Mouse (Mus musculus): ENCODE measurements at regions not wholly inside any gene's neighbourhood (a gene's known extent, or its start where the extent isn't known, plus 50 kb on each side); places are given as distances from the start of the nearest gene placed in this dataset.
"Not testable (repeated sequence)": the region's sequence is repeated elsewhere in the genome, so short reads cannot be mapped to it uniquely, and the experiment has no call there.

DNA sequence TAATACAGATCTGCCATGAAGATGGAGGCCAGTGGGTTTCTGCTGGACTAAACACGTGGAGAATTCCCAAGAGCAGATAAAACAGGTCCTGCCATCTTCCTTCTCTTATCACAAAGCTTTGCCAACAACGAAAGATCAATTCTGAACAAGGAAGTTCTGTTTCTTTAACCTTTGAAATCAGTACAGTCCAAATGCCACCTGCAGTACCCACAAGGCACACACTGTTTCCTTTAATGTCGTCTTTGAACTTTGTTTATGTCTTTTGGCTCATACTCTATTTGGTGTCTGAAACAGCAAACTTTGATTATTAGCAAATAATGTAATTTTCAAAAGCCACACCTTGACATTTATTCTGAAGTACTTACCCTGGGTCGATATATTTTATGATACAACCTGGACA lies 536.5 kb downstream of the Bckdhb start:
- no peak for DNase-seq (ENCODE audit: low spot score in 2 of 2)

DNA sequence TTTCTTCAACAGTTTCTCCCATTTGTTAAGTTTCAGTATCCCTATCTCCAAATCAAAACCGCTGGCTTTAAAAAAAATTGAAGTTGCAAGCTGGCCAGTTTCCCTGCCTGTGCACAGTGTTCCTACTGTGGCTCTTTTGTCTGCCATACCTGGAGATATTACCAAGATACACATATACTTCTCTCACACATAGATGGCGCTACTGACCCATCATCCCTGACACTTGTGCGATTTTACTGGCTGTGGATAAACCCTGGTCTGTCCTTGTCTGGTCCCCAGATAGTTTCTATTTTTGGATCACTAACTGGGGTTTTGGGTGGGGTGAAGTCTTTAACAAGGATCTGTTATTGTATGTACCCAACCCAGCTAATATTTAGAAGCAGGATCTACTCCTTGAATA lies 541.8 kb downstream of the Bckdhb start:
- peak; percentile 1 to 6 for DNase-seq (ENCODE audit: low spot score in 2 of 2)

DNA sequence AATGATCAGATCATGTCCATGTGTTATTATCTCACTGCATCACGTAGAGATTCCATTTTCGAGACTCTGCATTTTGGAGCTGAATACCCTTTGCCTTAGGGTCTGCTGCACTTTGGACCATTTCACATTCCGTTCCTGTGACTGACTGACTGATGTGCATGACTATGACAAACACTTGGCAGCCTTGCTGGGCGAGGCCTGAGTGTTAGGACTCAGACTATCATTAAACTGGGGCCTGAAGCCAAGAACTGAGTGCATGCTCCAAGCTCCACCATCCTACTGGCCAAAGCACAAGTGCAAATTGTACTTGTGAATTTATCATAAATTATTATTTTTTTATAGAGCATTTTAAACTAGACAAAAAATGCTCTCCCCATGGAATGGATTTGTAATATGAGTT lies 547.8 kb downstream of the Bckdhb start:
- DNase-seq (ENCODE audit: low spot score in 2 of 2) = no peak

DNA sequence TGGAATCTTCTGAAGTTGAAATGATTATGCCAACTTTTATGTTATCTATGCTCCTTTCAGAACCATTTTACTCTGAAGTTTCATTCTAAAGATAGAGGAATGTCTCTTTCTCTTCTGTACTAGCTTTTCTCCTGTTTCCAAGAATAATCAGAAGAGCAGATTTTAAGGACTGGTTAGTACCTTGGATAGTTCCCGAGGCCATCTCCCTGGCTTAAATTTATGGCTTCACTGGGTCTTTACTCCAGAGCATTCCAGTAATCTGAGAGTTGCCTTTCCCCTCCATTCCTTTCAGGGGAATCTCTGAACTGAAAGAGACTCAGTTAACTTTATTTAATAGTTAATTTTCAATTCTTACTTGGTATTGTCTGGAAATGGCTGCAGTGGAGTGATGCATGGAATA lies 551.0 kb downstream of the Bckdhb start:
- DNase-seq (ENCODE audit: low spot score in 2 of 2) = no peak

DNA sequence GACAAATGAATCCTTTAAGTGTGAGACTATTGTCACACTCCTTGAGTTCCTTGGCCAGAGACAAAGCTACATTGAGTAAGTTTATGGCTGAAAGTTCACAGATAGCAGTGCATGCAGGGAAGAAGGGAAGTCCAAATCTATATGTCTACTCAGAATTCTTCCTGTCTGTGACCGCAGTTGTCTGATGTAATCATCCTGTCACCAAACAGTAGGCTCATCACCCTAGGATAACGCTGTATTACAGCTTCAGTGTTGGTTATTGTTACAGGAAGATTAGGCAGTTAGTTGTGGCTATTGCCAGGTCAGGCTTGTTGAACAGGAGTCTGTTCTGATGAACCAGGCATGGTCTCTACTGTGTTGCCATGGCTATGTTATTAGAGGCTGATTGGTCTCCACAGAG lies 574.6 kb downstream of the Bckdhb start:
- no peak for DNase-seq (ENCODE audit: low spot score in 2 of 2)

DNA sequence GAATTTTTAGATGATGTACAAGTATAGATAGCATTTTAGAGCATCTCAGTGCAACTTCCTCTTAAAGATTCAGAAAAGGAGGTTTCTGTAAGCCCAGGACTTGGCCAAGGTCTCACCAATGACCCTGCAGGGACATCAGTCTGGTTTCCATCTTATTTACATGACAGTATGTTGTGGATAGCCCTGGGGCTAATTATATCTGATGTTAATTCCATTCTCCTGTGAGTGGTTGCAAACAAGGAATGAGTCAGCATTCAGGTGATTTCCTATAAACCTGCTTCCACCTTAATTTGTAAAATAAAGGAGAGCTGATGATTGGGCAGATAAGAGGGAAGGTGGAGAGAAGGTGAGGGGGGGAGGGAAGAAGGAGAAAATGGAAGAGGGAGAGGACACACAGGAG lies 578.0 kb downstream of the Bckdhb start:
- DNase-seq (ENCODE audit: low spot score in 2 of 2) = not testable (repeated sequence)

DNA sequence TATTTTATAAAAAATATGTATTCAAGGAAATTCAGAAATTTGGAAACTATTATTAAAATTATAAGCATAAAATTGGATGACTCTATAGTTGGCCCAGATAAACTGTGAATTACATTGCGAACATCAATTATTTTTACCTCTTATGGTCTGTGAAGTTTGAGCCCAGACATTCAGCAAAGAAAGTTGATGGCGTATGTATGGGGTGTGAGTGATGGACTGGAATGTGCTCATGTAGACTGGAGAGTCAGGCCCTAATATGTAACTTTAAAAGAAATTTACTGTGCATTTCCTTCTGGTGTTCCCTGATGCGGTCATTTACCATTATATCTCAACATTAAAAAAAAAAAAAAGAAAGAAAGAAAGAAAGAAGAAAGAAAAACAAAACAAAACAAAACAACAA lies 592.1 kb downstream of the Bckdhb start:
- DNase-seq (ENCODE audit: low spot score in 2 of 2) = no peak

DNA sequence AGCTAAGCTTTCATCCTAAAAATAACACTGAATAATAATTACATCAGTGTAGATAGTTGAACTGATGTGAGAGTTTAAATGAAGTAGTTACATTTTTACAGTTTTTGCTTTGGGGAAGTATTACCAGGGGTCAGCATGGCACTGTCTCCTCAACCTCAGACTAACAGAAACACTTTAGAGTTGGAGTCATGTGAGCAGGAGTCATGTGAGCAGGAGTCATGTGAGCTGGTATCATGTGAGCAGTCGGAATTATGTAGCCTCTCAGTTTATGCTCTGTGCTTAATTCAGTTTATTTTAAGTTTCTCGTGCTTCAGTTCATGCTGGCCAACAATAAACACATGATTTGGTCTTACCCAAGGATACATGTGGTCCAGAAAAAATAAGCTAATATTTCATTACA lies 620.5 kb downstream of the Bckdhb start:
- DNase-seq (ENCODE audit: low spot score in 2 of 2) = no peak

DNA sequence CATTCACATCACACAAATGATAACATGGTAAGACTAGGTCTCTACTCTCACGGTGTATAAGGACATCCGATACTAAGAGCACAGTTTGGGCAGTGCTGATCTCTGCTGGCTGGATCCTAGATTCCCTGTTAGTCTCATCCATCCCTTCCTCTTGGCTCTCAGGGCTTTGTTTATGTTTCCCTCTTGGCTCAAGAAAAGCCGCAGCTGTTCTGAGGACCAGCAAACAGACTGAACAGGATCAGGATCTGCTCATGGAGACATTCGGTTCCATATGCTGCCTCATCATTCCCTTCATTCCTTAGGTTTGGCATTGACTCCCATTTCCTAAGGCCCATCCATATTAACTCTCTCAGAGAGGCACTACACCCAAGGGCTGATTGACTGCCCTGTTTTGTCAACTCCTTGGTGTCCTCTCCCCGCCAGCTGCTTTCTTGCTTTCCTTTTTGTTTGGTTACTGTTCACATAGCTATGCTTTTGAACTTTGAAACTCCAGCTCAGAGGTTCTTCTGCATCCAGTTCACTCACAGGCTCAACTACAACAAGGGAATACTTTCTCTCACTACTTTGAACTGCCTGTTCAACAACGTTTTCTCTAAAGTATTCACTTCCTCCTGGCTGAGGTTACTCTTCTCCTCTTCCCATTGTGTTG lies 623.2 kb downstream of the Bckdhb start:
- DNase-seq (ENCODE audit: low spot score in 2 of 2) = no peak

DNA sequence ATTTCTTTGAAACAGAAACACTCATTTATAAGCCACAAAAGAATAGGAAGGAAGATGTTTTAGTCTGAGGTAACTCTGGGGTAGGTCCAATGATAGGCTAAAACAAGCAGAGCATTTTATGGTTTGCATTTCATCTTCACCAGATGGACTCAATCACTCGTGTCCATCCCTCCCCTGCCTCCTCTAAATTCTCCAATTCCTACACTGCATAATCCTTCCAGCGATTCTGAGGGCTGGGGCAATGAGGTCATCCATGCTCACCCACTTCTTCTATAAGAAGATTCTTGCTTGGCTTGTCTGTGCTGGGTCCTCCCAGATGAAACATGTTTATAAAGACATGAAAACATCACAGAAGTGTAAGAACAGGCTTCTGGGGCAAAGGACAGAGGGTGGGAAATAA lies 630.3 kb downstream of the Bckdhb start:
- no peak for DNase-seq (ENCODE audit: low spot score in 2 of 2)

DNA sequence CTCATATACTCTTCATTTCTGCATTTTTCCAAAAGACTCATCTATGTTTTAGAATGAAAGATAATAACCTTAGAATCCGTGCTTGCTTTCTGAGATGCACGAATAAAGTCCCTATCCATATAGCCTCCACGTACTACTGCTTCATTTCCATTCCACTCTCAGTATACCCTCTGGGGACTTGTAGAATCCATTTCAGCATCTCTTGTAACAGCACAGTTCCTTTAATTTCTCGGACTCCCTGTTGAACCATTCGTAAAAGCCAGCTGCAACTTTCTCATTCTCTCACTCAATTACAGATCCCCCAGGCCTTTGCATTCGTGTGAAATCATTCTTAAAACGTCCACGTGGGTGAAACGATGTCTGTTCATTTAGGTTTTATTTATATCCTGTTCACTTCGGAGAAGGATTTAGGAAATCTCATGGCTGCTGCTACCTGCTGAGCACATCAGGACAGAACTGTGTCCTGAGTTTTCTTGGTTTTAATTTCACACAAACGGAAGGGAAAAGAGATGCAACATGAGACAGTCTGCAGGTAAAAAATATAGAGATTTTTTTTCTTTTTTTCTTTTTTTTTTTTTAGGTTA lies 631.4 kb downstream of the Bckdhb start:
- no peak for DNase-seq (ENCODE audit: low spot score in 2 of 2)

DNA sequence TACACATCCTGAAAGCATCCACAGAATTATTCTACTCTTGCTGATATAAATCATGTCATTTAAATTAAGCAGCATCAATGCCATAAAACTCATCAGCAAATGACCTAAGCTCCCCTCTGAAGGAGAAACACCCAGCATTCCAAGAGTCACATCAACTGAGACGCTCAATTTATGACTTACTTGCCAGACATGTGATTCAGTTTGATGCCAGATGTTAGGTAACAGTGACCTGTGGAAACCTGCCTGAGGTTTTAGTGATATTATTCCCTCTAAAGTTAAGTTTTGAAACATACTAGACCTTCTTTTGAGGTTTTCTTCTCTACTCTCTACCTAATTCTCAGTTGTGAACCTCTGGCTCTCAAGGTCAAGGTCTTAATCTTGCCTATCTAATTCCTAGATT lies 633.4 kb downstream of the Bckdhb start:
- no peak for DNase-seq (ENCODE audit: low spot score in 2 of 2)

DNA sequence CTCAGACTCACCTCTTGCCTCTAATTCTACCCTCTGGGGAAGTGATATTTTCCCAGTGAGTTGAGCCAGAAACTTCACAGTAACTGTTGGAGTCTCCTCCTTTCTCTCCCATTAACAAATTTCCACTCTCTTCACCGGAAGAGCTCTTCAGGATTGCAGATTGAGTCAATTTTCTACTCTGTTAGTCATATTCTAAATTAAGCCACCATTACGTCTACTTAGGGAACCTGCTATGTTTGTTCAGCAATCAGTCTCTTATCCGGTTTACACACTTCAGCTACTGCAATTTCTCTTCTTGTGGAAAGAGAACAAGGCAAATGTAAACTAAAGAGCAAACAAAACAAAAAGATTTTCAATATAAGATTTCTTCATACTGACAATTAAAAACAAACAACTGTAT lies 644.6 kb downstream of the Bckdhb start:
- no peak for DNase-seq (ENCODE audit: low spot score in 2 of 2)

DNA sequence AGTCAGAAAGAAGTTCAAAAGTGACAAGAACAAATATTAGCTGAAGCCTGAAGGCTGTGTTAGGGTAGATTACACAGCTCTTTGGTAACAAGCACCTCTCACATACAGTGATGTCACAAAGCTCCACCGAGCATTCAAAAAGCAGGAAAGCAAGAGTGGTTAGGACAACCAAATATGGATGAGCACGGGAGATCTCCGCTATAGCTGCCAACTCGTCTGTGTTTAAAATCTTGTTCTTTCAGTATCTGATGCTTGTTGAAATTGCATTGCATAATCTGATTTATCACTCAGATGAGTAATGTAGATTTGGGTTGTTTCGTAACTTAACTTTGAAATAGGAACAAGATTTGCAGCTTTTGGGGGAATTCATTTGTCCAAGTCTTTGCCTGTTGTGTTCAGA lies 652.8 kb downstream of the Bckdhb start:
- DNase-seq (ENCODE audit: low spot score in 2 of 2) = no peak

DNA sequence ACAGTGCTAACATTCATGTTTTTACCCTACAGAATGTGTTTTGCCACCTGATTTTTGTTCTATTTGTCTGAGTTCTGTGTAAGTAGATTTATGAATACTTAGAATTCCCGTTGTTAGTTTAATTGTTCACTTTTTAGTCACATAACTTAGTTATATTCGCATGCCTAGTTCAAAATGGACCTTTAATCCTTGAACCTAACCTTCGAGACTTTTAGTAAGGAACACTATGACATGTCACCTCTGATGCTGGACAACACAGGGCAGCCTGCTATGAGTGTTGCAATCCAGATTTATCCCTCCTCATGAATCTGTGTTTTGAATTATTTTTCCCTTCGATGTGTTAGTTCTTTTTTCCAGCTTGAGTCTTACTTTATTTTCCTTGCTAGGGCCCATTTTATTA lies 662.8 kb downstream of the Bckdhb start:
- DNase-seq (ENCODE audit: low spot score in 2 of 2) = no peak

DNA sequence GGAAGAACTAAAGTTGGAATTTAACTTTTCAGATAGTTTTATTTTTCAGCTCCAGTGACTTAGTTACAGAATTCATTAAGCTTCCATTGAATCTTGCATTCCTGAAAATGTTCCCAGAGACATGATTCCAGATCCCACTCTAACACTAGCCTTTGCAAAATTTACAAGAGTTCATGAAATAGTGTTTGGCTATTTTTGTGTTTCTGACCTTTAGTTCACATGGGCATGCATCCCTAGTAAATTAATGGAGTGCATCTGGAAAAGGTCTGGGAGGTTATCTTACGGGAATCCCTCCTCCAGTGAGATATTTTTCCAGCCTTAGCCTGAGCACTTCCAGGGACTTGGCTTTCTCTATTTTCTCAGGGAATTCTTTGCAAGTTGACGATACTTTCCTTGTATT lies 669.8 kb downstream of the Bckdhb start:
- DNase-seq (ENCODE audit: low spot score in 2 of 2) = no peak

All from natural killer cell, adult 2 months (primary cell).